Mouse (Mus musculus): Measurements from ENCODE around the gene Pard3. TPM values are rescaled to one million over a fixed set of nuclear protein-coding genes. Genes with fewer than 3 reads are reported as not detected.

The Pard3 gene
- total RNA-seq, 4 experiments from 2014 or later = 30.2 to 32.1 (median 30.9) TPM

GRCm38 (mm10) chr8:127087434-127087833 is 23.7 kb downstream of the Pard3 start:
- DNase-seq (ENCODE audit: low spot score) = no peak

GRCm38 (mm10) chr8:127088372-127088771 is 24.7 kb downstream of the Pard3 start:
- no peak for DNase-seq (ENCODE audit: low spot score)

GRCm38 (mm10) chr8:127089021-127089420 is 25.3 kb downstream of the Pard3 start:
- DNase-seq (ENCODE audit: low spot score) = peak; percentile 47

- DNase-seq (ENCODE audit: low spot score) = no peak
These were observed 26.7 kb downstream of the Pard3 start for GRCm38 (mm10) chr8:127090435-127090834.

GRCm38 (mm10) chr8:127091936-127092335 is 28.2 kb downstream of the Pard3 start:
- DNase-seq (ENCODE audit: low spot score) = no peak

- DNase-seq (ENCODE audit: low spot score) = no peak
These were observed 28.9 kb downstream of the Pard3 start for GRCm38 (mm10) chr8:127092383-127093112.

- DNase-seq (ENCODE audit: low spot score) = no peak
These were observed 29.4 kb downstream of the Pard3 start for GRCm38 (mm10) chr8:127093113-127093426.

- no peak for DNase-seq (ENCODE audit: low spot score)
These were observed 32.1 kb downstream of the Pard3 start for GRCm38 (mm10) chr8:127095763-127096162.

GRCm38 (mm10) chr8:127099439-127100090 is 35.9 kb downstream of the Pard3 start:
- no peak for DNase-seq (ENCODE audit: low spot score)

- peak; percentile 9 for DNase-seq (ENCODE audit: low spot score)
These were observed 39.6 kb downstream of the Pard3 start for GRCm38 (mm10) chr8:127103256-127103655.

GRCm38 (mm10) chr8:127104616-127105015 is 40.9 kb downstream of the Pard3 start:
- DNase-seq (ENCODE audit: low spot score) = no peak

GRCm38 (mm10) chr8:127107928-127108327 is 44.2 kb downstream of the Pard3 start:
- peak; percentile 35 for DNase-seq (ENCODE audit: low spot score)

GRCm38 (mm10) chr8:127113209-127113608 is 49.5 kb downstream of the Pard3 start:
- DNase-seq (ENCODE audit: low spot score) = no peak

GRCm38 (mm10) chr8:127115837-127116236 is 52.1 kb downstream of the Pard3 start:
- DNase-seq (ENCODE audit: low spot score) = no peak

- peak; percentile 47 for DNase-seq (ENCODE audit: low spot score)
These were observed 54.7 kb downstream of the Pard3 start for GRCm38 (mm10) chr8:127118373-127118861.

GRCm38 (mm10) chr8:127123391-127123790 is 59.7 kb downstream of the Pard3 start:
- no peak for DNase-seq (ENCODE audit: low spot score)

GRCm38 (mm10) chr8:127124795-127125194 is 61.1 kb downstream of the Pard3 start:
- no peak for DNase-seq (ENCODE audit: low spot score)

- no peak for DNase-seq (ENCODE audit: low spot score)
These were observed 62.3 kb downstream of the Pard3 start for GRCm38 (mm10) chr8:127125686-127126683.

- DNase-seq (ENCODE audit: low spot score) = no peak
These were observed 65.2 kb downstream of the Pard3 start for GRCm38 (mm10) chr8:127128781-127129396.

GRCm38 (mm10) chr8:127134327-127134726 is 70.6 kb downstream of the Pard3 start:
- DNase-seq (ENCODE audit: low spot score) = no peak

GRCm38 (mm10) chr8:127136201-127136600 is 72.5 kb downstream of the Pard3 start:
- no peak for DNase-seq (ENCODE audit: low spot score)
